Mouse (Mus musculus) hindbrain, embryonic 13.5 days (tissue): ENCODE results near the gene Uqcrh. TPM values are rescaled to one million over a fixed set of nuclear protein-coding genes. Genes with fewer than 3 reads are reported as not detected.
A peak's percentile ranks its signal among the peaks of the same experiment; 100 is the strongest.

Experiments used
- ATAC-seq: fragments of 200-750 bp; cut with Nextera tagmentation; 2 replicates; pipeline ENCODE4 v1.8.0; 2017; ENCODE audit warnings: moderate TSS enrichment; ENCODE audit not compliant: low FRiP score
- H3K27ac ChIP-seq: fragments of 300-500 bp; sonication (generic); 2 replicates; pipeline ENCODE4 v1.5.1; 2015; ENCODE audit warnings: inconsistent platforms, mild to moderate bottlenecking, moderate library complexity
- H3K27me3 ChIP-seq: fragments of 300-500 bp; sonication (generic); 2 replicates; pipeline ENCODE4 v1.6.1; 2015; ENCODE audit warnings: mild to moderate bottlenecking, inconsistent platforms
- H3K36me3 ChIP-seq: fragments of 300-500 bp; sonication (generic); 2 replicates; pipeline ENCODE4 v1.6.1; 2015; ENCODE audit warnings: mild to moderate bottlenecking, inconsistent platforms
- H3K4me1 ChIP-seq: fragments of 300-500 bp; sonication (generic); replicated peaks from 2 replicates; pipeline ENCODE4 v1.6.1; 2015; ENCODE audit warnings: inconsistent platforms
- H3K4me2 ChIP-seq: fragments of 300-500 bp; sonication (generic); 2 replicates; pipeline ENCODE4 v1.6.1; 2015; ENCODE audit warnings: inconsistent platforms, mild to moderate bottlenecking, moderate library complexity
- H3K4me3 ChIP-seq: fragments of 300-500 bp; sonication (generic); 2 replicates; pipeline ENCODE4 v1.5.1; 2015; ENCODE audit warnings: mild to moderate bottlenecking, inconsistent platforms
- H3K9ac ChIP-seq: fragments of 300-500 bp; sonication (generic); 2 replicates; pipeline ENCODE4 v1.6.1; 2015; ENCODE audit warnings: mild to moderate bottlenecking, inconsistent platforms
- H3K9me3 ChIP-seq: fragments of 300-500 bp; sonication (generic); 2 replicates; pipeline ENCODE4 v1.6.1; 2016; ENCODE audit warnings: inconsistent platforms
- WGBS: fragments of 180-500 bp; shearing (Covaris S2); methylation state at CpG from one replicate; pipeline ENCODE4 v1.1.7; 2015; 5-methylcytosine and 5-hydroxymethylcytosine counted together
- polyA plus RNA-seq: library from polyadenylated mRNA; unstranded; fragments of >200 nt; fragmentation: Nextera tagmentation; extraction: Ambion mirVana; gene quantifications from 2 replicates; pipeline ENCODE4 v1.2.1, GENCODE M21; 2015

Gene Uqcrh
- 441 and 446 TPM in 2 replicates for polyA plus RNA-seq

GRCm38 (mm10) chr4:116074861-116075620, at the start of gene Uqcrh, which contains the start of gene Lrrc41:
TSS of gene Uqcrh (minus strand) at chr4:116075071.
TSS of gene Lrrc41 (plus strand) at chr4:116075269.
- peak; percentile 94 for ATAC-seq
- Histone ChIP-seq H3K27me3 (no peaks in the 10 kb centered on the region), H3K4me1 (peaks cover 39% of the 10 kb centered on the region), H3K9me3 (no peaks in the 10 kb centered on the region), H3K36me3 (peaks cover 10% of the 10 kb centered on the region), H3K4me2 (peak within 1 kb of the TSS; percentile 94), H3K9ac (peak within 1 kb of the TSS; percentile 99), H3K4me3 (peak within 1 kb of the TSS; percentile 100), H3K27ac (peak within 1 kb of the TSS; percentile 96)
- WGBS = under 1% methylated on average over 55 of the region's 55 CpGs

- H3K4me2 ChIP-seq = peak within 1 kb of the TSS; percentile 70
- peak within 1 kb of the TSS; percentile 74 for H3K9ac ChIP-seq
- H3K9me3 ChIP-seq = no peaks in the 10 kb centered on the region
- no peaks in the 10 kb centered on the region for H3K36me3 ChIP-seq
- peaks cover 20% of the 10 kb centered on the region for H3K4me1 ChIP-seq
- ATAC-seq = peak; percentile 98
- peak within 1 kb of the TSS; percentile 54 for H3K4me3 ChIP-seq
- H3K27me3 ChIP-seq = no peaks in the 10 kb centered on the region
- peak within 1 kb of the TSS; percentile 63 for H3K27ac ChIP-seq
- WGBS = 7% methylated on average over 24 of the region's 24 CpGs
Measured at GRCm38 (mm10) chr4:116123602-116124519, 49.0 kb upstream of the Uqcrh start, which contains the start of the genes Rad54l and Pomgnt1. TSS of gene Rad54l (minus strand) at chr4:116123690. TSS of gene Pomgnt1 (plus strand) at chr4:116123840.

GRCm38 (mm10) chr4:116122762-116123161, 47.9 kb upstream of the Uqcrh start:
- H3K4me3 ChIP-seq = peak overlapping the region; percentile 54
- 8% methylated on average over 1 of the region's 1 CpGs for WGBS
- no peaks in the 10 kb centered on the region for H3K27me3 ChIP-seq
- H3K9ac ChIP-seq = peak overlapping the region; percentile 74
- no peaks in the 10 kb centered on the region for H3K36me3 ChIP-seq
- no peak for ATAC-seq
- peaks cover 20% of the 10 kb centered on the region for H3K4me1 ChIP-seq
- H3K9me3 ChIP-seq = no peaks in the 10 kb centered on the region
- no peak overlapping the region for H3K27ac ChIP-seq
- peak overlapping the region; percentile 70 for H3K4me2 ChIP-seq

- Histone ChIP-seq H3K36me3 (peaks cover 8% of the 10 kb centered on the region; the same call in 1 of the 2 replicates), H3K9me3 (no peaks in the 10 kb centered on the region), H3K4me2 (no peak overlapping the region), H3K4me1 (no peaks in the 10 kb centered on the region), H3K9ac (no peak overlapping the region), H3K27me3 (no peaks in the 10 kb centered on the region), H3K27ac (no peak overlapping the region), H3K4me3 (no peak overlapping the region)
- ATAC-seq = no peak
- 60% methylated on average over 2 of the region's 2 CpGs for WGBS
Measured at GRCm38 (mm10) chr4:116111486-116111885, 36.6 kb upstream of the Uqcrh start.

GRCm38 (mm10) chr4:116110695-116111094, 35.8 kb upstream of the Uqcrh start:
- ATAC-seq = no peak
- WGBS = 94% methylated on average over 6 of the region's 6 CpGs
- no peak overlapping the region for H3K27ac ChIP-seq
- peaks cover 8% of the 10 kb centered on the region; the same call in 1 of the 2 replicates for H3K36me3 ChIP-seq
- H3K27me3 ChIP-seq = no peaks in the 10 kb centered on the region
- no peaks in the 10 kb centered on the region for H3K4me1 ChIP-seq
- no peak overlapping the region for H3K4me3 ChIP-seq
- H3K4me2 ChIP-seq = no peak overlapping the region
- H3K9ac ChIP-seq = no peak overlapping the region
- no peaks in the 10 kb centered on the region for H3K9me3 ChIP-seq

- Histone ChIP-seq H3K4me3 (no peak overlapping the region), H3K27me3 (no peaks in the 10 kb centered on the region), H3K9ac (no peak overlapping the region), H3K27ac (no peak overlapping the region), H3K9me3 (no peaks in the 10 kb centered on the region), H3K36me3 (peaks cover 14% of the 10 kb centered on the region), H3K4me1 (no peaks in the 10 kb centered on the region), H3K4me2 (no peak overlapping the region)
- ATAC-seq = no peak
- WGBS = 94% methylated on average over 5 of the region's 5 CpGs
Measured at GRCm38 (mm10) chr4:116105278-116105677, 30.4 kb upstream of the Uqcrh start.

GRCm38 (mm10) chr4:116100959-116101358, 26.1 kb upstream of the Uqcrh start:
- H3K4me2 ChIP-seq = no peak overlapping the region
- H3K36me3 ChIP-seq = peaks cover 54% of the 10 kb centered on the region
- 86% methylated on average over 7 of the region's 7 CpGs for WGBS
- H3K4me1 ChIP-seq = no peaks in the 10 kb centered on the region
- no peaks in the 10 kb centered on the region for H3K9me3 ChIP-seq
- H3K27me3 ChIP-seq = no peaks in the 10 kb centered on the region
- ATAC-seq = no peak
- H3K4me3 ChIP-seq = no peak overlapping the region
- H3K9ac ChIP-seq = no peak overlapping the region
- H3K27ac ChIP-seq = no peak overlapping the region

- Histone ChIP-seq H3K9me3 (no peaks in the 10 kb centered on the region), H3K27me3 (no peaks in the 10 kb centered on the region), H3K4me1 (no peaks in the 10 kb centered on the region), H3K36me3 (peaks cover 85% of the 10 kb centered on the region), H3K4me3 (no peak overlapping the region), H3K9ac (no peak overlapping the region), H3K27ac (no peak overlapping the region), H3K4me2 (no peak overlapping the region)
- no peak for ATAC-seq
- 92% methylated on average over 8 of the region's 8 CpGs for WGBS
Measured at GRCm38 (mm10) chr4:116097211-116097610, 22.3 kb upstream of the Uqcrh start.

- Histone ChIP-seq H3K4me2 (no peak overlapping the region), H3K27ac (no peak overlapping the region), H3K36me3 (peaks cover 94% of the 10 kb centered on the region), H3K9me3 (no peaks in the 10 kb centered on the region), H3K4me3 (no peak overlapping the region), H3K27me3 (no peaks in the 10 kb centered on the region), H3K4me1 (no peaks in the 10 kb centered on the region), H3K9ac (no peak overlapping the region)
- WGBS = 89% methylated on average over 10 of the region's 10 CpGs
- ATAC-seq = no peak
Measured at GRCm38 (mm10) chr4:116096291-116096690, 21.4 kb upstream of the Uqcrh start.

- H3K9ac ChIP-seq = no peak overlapping the region
- no peak overlapping the region for H3K4me2 ChIP-seq
- WGBS = 90% methylated on average over 23 of the region's 23 CpGs
- H3K4me1 ChIP-seq = no peaks in the 10 kb centered on the region
- H3K9me3 ChIP-seq = no peaks in the 10 kb centered on the region
- peaks cover 87% of the 10 kb centered on the region for H3K36me3 ChIP-seq
- ATAC-seq = no peak
- no peak overlapping the region for H3K27ac ChIP-seq
- H3K27me3 ChIP-seq = no peaks in the 10 kb centered on the region
- H3K4me3 ChIP-seq = no peak overlapping the region
Measured at GRCm38 (mm10) chr4:116088510-116089249, 13.8 kb upstream of the Uqcrh start.

GRCm38 (mm10) chr4:116077240-116078095, 2.6 kb upstream of the Uqcrh start:
- Histone ChIP-seq H3K9me3 (no peaks in the 10 kb centered on the region), H3K4me2 (peak overlapping the region; percentile 94), H3K36me3 (peaks cover 29% of the 10 kb centered on the region), H3K4me1 (peaks cover 34% of the 10 kb centered on the region), H3K9ac (peak overlapping the region; percentile 99), H3K4me3 (peak overlapping the region; percentile 100), H3K27me3 (no peaks in the 10 kb centered on the region), H3K27ac (peak overlapping the region; percentile 96)
- WGBS = 71% methylated on average over 3 of the region's 3 CpGs
- ATAC-seq = no peak
